Mouse (Mus musculus) CD4-positive naive resting alpha-beta T cell, adult 57 days (primary cell): ENCODE results near the gene Relb. TPM values are rescaled to one million over a fixed set of nuclear protein-coding genes. Genes with fewer than 3 reads are reported as not detected.

Experiments used
- total RNA-seq: library from RNA; stranded (reverse); gene quantifications from one replicate; pipeline ENCODE4 v1.2.4, GENCODE M21; 2023

The Relb gene
- total RNA-seq = 56.3 TPM

DNA sequence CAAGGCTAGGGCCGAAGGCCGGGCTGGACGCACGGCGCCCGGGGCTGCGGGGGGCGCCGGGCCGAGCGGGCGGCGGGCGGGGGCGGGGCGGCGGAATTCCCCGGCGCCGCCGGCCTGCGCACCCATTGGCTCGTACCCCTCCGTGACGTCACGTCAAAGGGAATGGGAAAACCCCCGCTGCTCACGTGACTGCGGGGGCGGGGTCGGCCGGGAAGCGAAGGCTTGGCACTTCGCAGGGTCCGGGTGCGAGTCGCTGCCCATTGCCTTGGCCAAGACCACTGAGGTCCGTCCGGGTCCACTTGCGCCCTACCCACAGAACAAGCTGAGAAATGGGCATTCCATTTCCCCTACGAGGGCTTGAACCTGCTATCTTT lies at the start of gene Relb:
Gene Relb, minus strand, starts transcription at position 78 of the 374 bp plus-strand sequence.

DNA sequence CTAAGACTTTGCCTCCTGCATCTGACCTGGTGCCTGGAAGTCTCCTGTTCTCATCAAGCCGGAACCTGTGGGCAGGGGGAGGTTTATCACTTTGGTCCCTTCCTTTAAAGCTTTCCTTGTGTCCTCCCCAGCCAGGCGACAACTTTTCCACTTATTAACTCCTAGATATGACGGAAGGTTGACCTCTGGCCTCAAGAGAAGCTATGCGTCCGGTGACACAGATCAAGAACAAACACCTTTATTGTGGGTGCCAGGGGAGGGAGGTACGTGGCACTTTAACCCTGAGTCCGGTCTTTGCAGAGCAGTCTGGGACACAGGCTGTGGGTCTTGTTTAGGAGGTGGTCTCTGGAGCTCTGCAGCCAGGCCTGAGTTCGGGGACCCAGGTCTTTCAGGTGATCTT lies 48.6 kb upstream of the Relb start, which contains the start of gene Apoc2:
Gene Apoc2, minus strand, starts transcription at position 70 of the 400 bp plus-strand sequence.

DNA sequence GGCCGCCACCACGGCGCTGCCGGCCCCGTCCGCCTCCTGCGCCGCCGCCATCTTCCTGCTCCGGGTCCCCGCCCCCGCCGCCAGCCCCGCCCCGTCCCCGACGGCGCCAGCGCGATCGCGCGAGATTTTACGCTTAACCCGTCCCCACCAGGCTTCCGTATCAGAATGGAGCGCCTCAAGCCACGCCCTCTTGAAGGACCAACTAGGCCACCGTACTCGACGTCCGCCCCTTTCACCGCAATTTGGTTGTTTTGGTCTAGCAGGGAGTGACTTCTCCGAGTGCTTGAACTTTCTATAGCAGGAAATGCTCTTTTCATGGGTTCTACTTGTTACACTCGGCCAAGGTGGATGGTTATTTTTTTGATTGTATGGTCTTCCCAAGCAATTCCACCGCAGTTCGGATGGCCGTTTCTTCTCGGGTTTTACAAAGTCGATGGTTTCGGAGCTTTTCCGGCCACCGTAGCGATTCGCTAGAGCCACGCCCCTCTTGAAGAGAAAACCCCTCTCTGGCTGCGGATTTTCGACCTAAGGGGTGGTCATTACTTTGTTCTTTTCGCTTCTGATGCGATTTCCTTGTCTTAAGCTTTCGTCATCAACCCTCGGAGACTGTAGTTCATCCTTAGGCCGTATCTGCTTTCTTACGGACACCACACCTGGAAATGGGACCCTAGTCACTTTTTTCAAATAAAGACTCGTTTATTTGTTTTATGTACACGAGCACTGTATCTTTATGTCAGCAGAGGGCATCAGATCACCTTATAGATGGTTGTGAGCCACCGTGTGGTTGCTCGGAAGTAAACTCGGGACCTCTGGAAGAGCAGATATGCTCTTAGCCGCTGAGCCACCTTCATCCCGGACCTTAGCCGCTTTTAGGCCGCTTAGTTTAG lies 36.0 kb upstream of the Relb start, which contains the start of gene Clptm1:
Gene Clptm1, minus strand, starts transcription at position 79 of the 887 bp plus-strand sequence.

GRCm38 (mm10) chr7:19603849-19604605 lies 25.2 kb downstream of the Relb start, which contains the start of gene Clasrp:
Gene Clasrp (minus strand): TSS chr7:19604486.

GRCm38 (mm10) chr7:19577141-19577852 lies 51.9 kb downstream of the Relb start, which contains the start of the genes Zfp296 and Gemin7:
Gene Zfp296 (plus strand): TSS chr7:19577287.
Gene Gemin7 (minus strand): TSS chr7:19577595.

DNA sequence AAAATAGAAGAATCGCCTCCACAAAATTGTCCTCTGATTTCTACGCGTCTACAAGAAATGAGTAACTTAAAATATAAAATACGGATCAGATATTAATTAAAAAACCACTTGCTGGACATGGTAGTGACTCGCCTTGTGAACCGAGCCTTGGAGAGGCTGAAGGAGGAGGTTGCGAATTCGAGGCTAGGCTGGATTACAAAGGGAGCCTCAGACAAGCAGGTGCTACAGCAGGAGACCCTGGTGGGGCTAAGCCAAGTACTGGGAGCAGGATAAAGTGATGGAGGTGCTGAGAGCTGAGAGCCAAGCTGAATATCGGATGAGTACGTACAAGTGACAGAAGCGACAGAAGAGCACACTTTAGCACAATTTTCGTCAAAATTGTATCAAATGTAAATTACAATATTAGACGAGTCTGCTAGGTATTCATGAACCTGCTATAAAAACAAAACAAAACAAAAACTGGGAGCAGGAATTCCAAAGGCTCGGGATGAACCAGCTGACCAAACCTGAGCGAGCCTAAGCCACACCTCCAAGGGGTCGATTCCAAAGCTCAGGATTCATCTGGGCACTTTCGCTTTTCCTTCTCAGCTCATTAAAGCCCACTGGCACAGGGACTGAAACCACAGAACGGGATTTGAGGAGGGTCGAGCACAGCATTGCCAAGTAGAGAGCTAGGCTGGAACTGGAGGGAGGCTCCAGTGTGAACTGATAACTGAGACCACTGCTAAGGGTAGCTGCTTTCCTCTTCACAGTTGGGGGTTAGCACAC lies 66.4 kb downstream of the Relb start, which contains the start of gene Ppp1r37:
Gene Ppp1r37, minus strand, starts transcription at position 434 of the 768 bp plus-strand sequence.

Other genes with a start within 250 kb of the Relb start
- 74.3 TPM for gene Ercc2, start 247.4 kb downstream of the Relb start, total RNA-seq
- gene Klc3, start 225.3 kb downstream of the Relb start, total RNA-seq = 7.1 TPM
- gene Ckm, start 224.7 kb downstream of the Relb start, total RNA-seq = not detected
- 34.7 TPM for gene Mark4, start 170.6 kb downstream of the Relb start, total RNA-seq
- not detected for gene Exoc3l2, start 166.1 kb downstream of the Relb start, total RNA-seq
- gene Bloc1s3, start 121.1 kb downstream of the Relb start, total RNA-seq = 4.1 TPM
- gene Trappc6a, start 121.0 kb downstream of the Relb start, total RNA-seq = 25.3 TPM
- not detected for gene Nkpd1, start 111.6 kb downstream of the Relb start, total RNA-seq
- gene Ppp1r37, start 66.4 kb downstream of the Relb start, total RNA-seq = 61.6 TPM
- 0.83 TPM for gene Zfp296, start 52.2 kb downstream of the Relb start, total RNA-seq
- 52.5 TPM for gene Gemin7, start 51.8 kb downstream of the Relb start, total RNA-seq
- gene Clasrp, start 25.0 kb downstream of the Relb start, total RNA-seq = 84.2 TPM
- gene Clptm1, start 35.6 kb upstream of the Relb start, total RNA-seq = 76.6 TPM
- not detected for gene Apoc2, start 48.5 kb upstream of the Relb start, total RNA-seq
- gene Gm44805, start 52.0 kb upstream of the Relb start, total RNA-seq = not detected
- gene Apoc4, start 52.0 kb upstream of the Relb start, total RNA-seq = not detected
- gene Apoc1, start 63.2 kb upstream of the Relb start, total RNA-seq = 2.0 TPM
- gene Apoe, start 69.8 kb upstream of the Relb start, total RNA-seq = 38.1 TPM
- 56.8 TPM for gene Tomm40, start 86.0 kb upstream of the Relb start, total RNA-seq
- gene Nectin2, start 121.0 kb upstream of the Relb start, total RNA-seq = 0.62 TPM
- 2.0 TPM for gene Bcam, start 141.6 kb upstream of the Relb start, total RNA-seq
- gene Cblc, start 167.4 kb upstream of the Relb start, total RNA-seq = not detected
- 35.9 TPM for gene Bcl3, start 193.3 kb upstream of the Relb start, total RNA-seq
- not detected for gene Gm19345, start 222.6 kb upstream of the Relb start, total RNA-seq
- 0.68 TPM for gene Ceacam16, start 231.9 kb upstream of the Relb start, total RNA-seq